Mouse (Mus musculus): ENCODE measurements around the gene En1.

- TF ChIP-seq CTCF (IDR thresholded peaks at IDR 0.05; ENCODE audit: extremely low read depth, insufficient read depth, insufficient read length, insufficient replicate concordance) (no peak), POLR2A (IDR thresholded peaks at IDR 0.05; ENCODE audit: low read depth, low read length) (no peak)
Measured at GRCm38 (mm10) chr1:120644755-120645154, 42.5 kb downstream of the En1 start.
